Mouse (Mus musculus) megakaryocyte progenitor cell, adult 5-6 weeks (primary cell): ENCODE data around the gene Gm13696. TPM values are rescaled to one million over a fixed set of nuclear protein-coding genes. Genes with fewer than 3 reads are reported as not detected.

Experiments
- ATAC-seq: replicated peaks from 2 replicates; pipeline ENCODE4 v1.8.0; 2016; ENCODE audit warnings: mild to moderate bottlenecking, moderate TSS enrichment, inconsistent platforms; ENCODE audit not compliant: poor library complexity
- total RNA-seq, 2 experiments: library from RNA; stranded (forward) in 1 of 2; stranded (reverse) in 1 of 2; fragments of 157-497, 149-512 nt in 1 of 2; fragments of 200-1000 nt in 1 of 2; gene quantifications; 2 replicates each; pipeline versions ENCODE4 v1.2.3 to v1.2.4; 2015 to 2017

The Gm13696 gene
- total RNA-seq, 2 experiments from 2014 or later = 0.08 TPM; not detected in 1

DNA sequence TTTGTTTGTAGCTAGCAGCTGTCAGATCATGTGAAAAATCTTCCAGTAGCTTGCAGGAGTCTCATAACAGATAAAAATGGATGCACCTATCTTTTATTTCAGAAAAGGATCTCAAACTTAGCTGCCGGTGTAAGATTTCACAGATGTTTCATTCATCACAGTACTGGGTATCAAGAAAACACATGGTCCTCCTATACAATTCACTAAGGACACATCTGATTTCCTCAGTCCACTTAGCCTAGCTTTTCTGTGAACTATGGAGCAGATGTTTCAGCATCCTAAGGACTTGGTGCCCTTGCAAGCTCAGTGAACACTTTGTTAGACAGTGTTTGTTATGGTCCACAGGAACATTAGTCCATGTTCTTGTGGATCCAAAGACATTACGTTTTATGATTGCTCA lies 50.4 kb downstream of the Gm13696 start:
- ATAC-seq = no peak

Other genes starting within 250 kb of the Gm13696 start
- gene Itgav, start 248.7 kb upstream of the Gm13696 start, total RNA-seq (2015) = 23.4 and 30.9 TPM in 2 replicates
- gene Itgav, start 248.7 kb upstream of the Gm13696 start, total RNA-seq (2017) = 9.5 and 20.9 TPM in 2 replicates
- not detected in 2 replicates for gene Fam171b, start 160.5 kb upstream of the Gm13696 start, total RNA-seq (2015)
- not detected in 2 replicates for gene Fam171b, start 160.5 kb upstream of the Gm13696 start, total RNA-seq (2017)
- not detected in 2 replicates for gene Zswim2, start 31.9 kb upstream of the Gm13696 start, total RNA-seq (2015)
- gene Zswim2, start 31.9 kb upstream of the Gm13696 start, total RNA-seq (2017) = not detected in 2 replicates
- not detected in 2 replicates for gene Gm13698, start 17.4 kb upstream of the Gm13696 start, total RNA-seq (2015)
- 0.07 and 0.08 TPM in 2 replicates for gene Gm13698, start 17.4 kb upstream of the Gm13696 start, total RNA-seq (2017)
- not detected in 2 replicates for gene Gm13693, start 11.6 kb upstream of the Gm13696 start, total RNA-seq (2015)
- gene Gm13693, start 11.6 kb upstream of the Gm13696 start, total RNA-seq (2017) = 0.07 and 0.08 TPM in 2 replicates
- gene Gm13695, start 5.8 kb upstream of the Gm13696 start, total RNA-seq (2015) = not detected in 2 replicates
- gene Gm13695, start 5.8 kb upstream of the Gm13696 start, total RNA-seq (2017) = not detected in 2 replicates
- not detected in 2 replicates for gene Gm13694, start 5.8 kb downstream of the Gm13696 start, total RNA-seq (2015)
- 0.07 and 0.08 TPM in 2 replicates for gene Gm13694, start 5.8 kb downstream of the Gm13696 start, total RNA-seq (2017)
- gene Gm13697, start 11.6 kb downstream of the Gm13696 start, total RNA-seq (2015) = not detected in 2 replicates
- gene Gm13697, start 11.6 kb downstream of the Gm13696 start, total RNA-seq (2017) = 0.07 and 0.08 TPM in 2 replicates
- not detected in 2 replicates for gene Gm13691, start 17.4 kb downstream of the Gm13696 start, total RNA-seq (2015)
- 0.04 TPM in 1 of 2 replicates, not detected in the other for gene Gm13691, start 17.4 kb downstream of the Gm13696 start, total RNA-seq (2017)